Mouse (Mus musculus) frontal cortex, postnatal 14 days (tissue): ENCODE data around the gene Apeh.

ENCODE experiments used
- DNase-seq, 2 experiments: peaks; one replicate each; pipeline ENCODE4 v3.0.0; 2022; ENCODE audit warnings: low spot score in 2 of 2

Gene Apeh

GRCm38 (mm10) chr9:108051184-108051930, 43.0 kb downstream of the Apeh start:
- no peak for DNase-seq

- no peak for DNase-seq
Observed at GRCm38 (mm10) chr9:108049561-108050251, 44.7 kb downstream of the Apeh start.

- DNase-seq, result peak; percentile 96
Observed at GRCm38 (mm10) chr9:108049016-108049455, 45.4 kb downstream of the Apeh start, which contains the start of gene Gmppb. Gene Gmppb (plus strand): TSS chr9:108049242.

- no peak for DNase-seq
Observed at GRCm38 (mm10) chr9:108048566-108048955, 45.8 kb downstream of the Apeh start.

- no peak for DNase-seq
Observed at GRCm38 (mm10) chr9:108047601-108048565, 46.5 kb downstream of the Apeh start.

GRCm38 (mm10) chr9:108046582-108046981, 47.8 kb downstream of the Apeh start:
- no peak for DNase-seq

GRCm38 (mm10) chr9:108044751-108045492, 49.5 kb downstream of the Apeh start:
- no peak for DNase-seq
